Mouse (Mus musculus) hindbrain, embryonic 11.5 days (tissue): ENCODE results near the gene Mturn. TPM values are rescaled to one million over a fixed set of nuclear protein-coding genes. Genes with fewer than 3 reads are reported as not detected.

Experiments used
- ATAC-seq: fragments of 200-750 bp; cut with Nextera tagmentation; 2 replicates; pipeline ENCODE4 v1.8.0; 2017; ENCODE audit warnings: mild to moderate bottlenecking, moderate TSS enrichment, moderate library complexity; ENCODE audit not compliant: low FRiP score
- DNase-seq: peaks from one replicate; pipeline ENCODE4 v3.0.0-alpha.2; 2015; ENCODE audit warnings: low spot score
- H3K27ac ChIP-seq: fragments of 300-500 bp; sonication (generic); 2 replicates; pipeline ENCODE4 v1.5.1; 2014; ENCODE audit warnings: mild to moderate bottlenecking, low read depth, low read length
- H3K27me3 ChIP-seq: fragments of 300-500 bp; sonication (generic); 2 replicates; pipeline ENCODE4 v1.6.1; 2014; ENCODE audit warnings: mild to moderate bottlenecking, low read length, moderate library complexity, mixed read lengths; ENCODE audit not compliant: control insufficient read depth, insufficient read depth
- H3K36me3 ChIP-seq: fragments of 300-500 bp; sonication (generic); 2 replicates; pipeline ENCODE4 v1.6.1; 2014; ENCODE audit warnings: mild to moderate bottlenecking, low read length, moderate library complexity, mixed read lengths; ENCODE audit not compliant: control insufficient read depth, insufficient read depth
- H3K4me1 ChIP-seq: fragments of 300-500 bp; sonication (generic); replicated peaks from 2 replicates; pipeline ENCODE4 v1.6.1; 2014; ENCODE audit warnings: low read length, mixed read lengths; ENCODE audit not compliant: control insufficient read depth, insufficient read depth
- H3K4me2 ChIP-seq: fragments of 300-500 bp; sonication (generic); replicated peaks from 2 replicates; pipeline ENCODE4 v1.6.1; 2014; ENCODE audit warnings: mild to moderate bottlenecking, low read depth, low read length
- H3K4me3 ChIP-seq: fragments of 300-500 bp; sonication (generic); 2 replicates; pipeline ENCODE4 v1.5.1; 2014; ENCODE audit warnings: low read depth, low read length
- H3K9ac ChIP-seq: fragments of 300-500 bp; sonication (generic); 2 replicates; pipeline ENCODE4 v1.6.1; 2014; ENCODE audit warnings: low read depth, low read length
- H3K9me3 ChIP-seq: fragments of 300-500 bp; sonication (generic); 2 replicates; pipeline ENCODE4 v1.6.1; 2016; ENCODE audit warnings: low read length; ENCODE audit not compliant: control insufficient read depth
- WGBS: fragments of 180-500 bp; shearing (Covaris S2); extraction: QIAGEN DNeasy Blood & Tissue Kit; methylation state at CpG from one replicate; pipeline ENCODE4 v1.1.7; 2014; 5-methylcytosine and 5-hydroxymethylcytosine counted together
- polyA plus RNA-seq: library from polyadenylated mRNA; unstranded; fragments of >200 nt; fragmentation: Nextera tagmentation; extraction: Ambion mirVana; gene quantifications from 2 replicates; pipeline ENCODE4 v1.2.1, GENCODE M21; 2014

Mturn gene
- polyA plus RNA-seq, 1 experiment from 2014 or later: 32.4 TPM

GRCm38 (mm10) chr6:54681746-54682428 is 463 bp downstream of the Mturn start:
- peak overlapping the region; percentile 62; the same call in 1 of the 2 replicates for H3K27ac ChIP-seq
- peak overlapping the region; percentile 90 for H3K4me3 ChIP-seq
- no peaks in the 10 kb centered on the region for H3K4me1 ChIP-seq
- H3K9ac ChIP-seq: peak overlapping the region; percentile 76
- H3K9me3 ChIP-seq: no peaks in the 10 kb centered on the region
- peaks cover 2% of the 10 kb centered on the region; the same call in 1 of the 2 replicates for H3K27me3 ChIP-seq
- H3K4me2 ChIP-seq: peak overlapping the region; percentile 91
- ATAC-seq (peak; percentile 85), DNase-seq (peak; percentile 70)
- H3K36me3 ChIP-seq: no peaks in the 10 kb centered on the region
- WGBS: under 1% methylated on average over 61 of the region's 61 CpGs

GRCm38 (mm10) chr6:54684085-54684484 is 2.7 kb downstream of the Mturn start:
- no peak overlapping the region for H3K4me2 ChIP-seq
- H3K27ac ChIP-seq: no peak overlapping the region
- H3K9ac ChIP-seq: no peak overlapping the region
- WGBS: 81% methylated on average over 4 of the region's 4 CpGs
- ATAC-seq (no peak), DNase-seq (no peak)
- no peaks in the 10 kb centered on the region for H3K36me3 ChIP-seq
- no peaks in the 10 kb centered on the region for H3K9me3 ChIP-seq
- no peak overlapping the region for H3K4me3 ChIP-seq
- H3K27me3 ChIP-seq: peaks cover 2% of the 10 kb centered on the region; the same call in 1 of the 2 replicates
- no peaks in the 10 kb centered on the region for H3K4me1 ChIP-seq

- H3K27ac ChIP-seq: no peak overlapping the region
- 90% methylated on average over 5 of the region's 5 CpGs for WGBS
Measured at GRCm38 (mm10) chr6:54685103-54685502, 3.7 kb downstream of the Mturn start.

GRCm38 (mm10) chr6:54685716-54686395 is 4.4 kb downstream of the Mturn start:
- no peak for DNase-seq
- Histone ChIP-seq H3K4me2 (no peak overlapping the region), H3K4me1 (no peaks in the 10 kb centered on the region), H3K9me3 (no peaks in the 10 kb centered on the region), H3K36me3 (no peaks in the 10 kb centered on the region), H3K4me3 (no peak overlapping the region), H3K9ac (no peak overlapping the region), H3K27me3 (peaks cover 2% of the 10 kb centered on the region; the same call in 1 of the 2 replicates), H3K27ac (no peak overlapping the region)
- 80% methylated on average over 14 of the region's 14 CpGs for WGBS
- ATAC-seq: no peak

More at GRCm38 (mm10) chr6:54685103-54685502, 3.7 kb downstream of the Mturn start:
- Histone ChIP-seq H3K4me1 (no peaks in the 10 kb centered on the region), H3K4me2 (no peak overlapping the region), H3K9ac (no peak overlapping the region), H3K9me3 (no peaks in the 10 kb centered on the region), H3K36me3 (no peaks in the 10 kb centered on the region), H3K27me3 (peaks cover 2% of the 10 kb centered on the region; the same call in 1 of the 2 replicates), H3K4me3 (no peak overlapping the region)
- ATAC-seq (no peak), DNase-seq (no peak)

- WGBS: 89% methylated on average over 21 of the region's 21 CpGs
- H3K4me3 ChIP-seq: no peak overlapping the region
- no peaks in the 10 kb centered on the region for H3K4me1 ChIP-seq
- H3K36me3 ChIP-seq: no peaks in the 10 kb centered on the region
- DNase-seq: no peak
- ATAC-seq: no peak
- peaks cover 2% of the 10 kb centered on the region; the same call in 1 of the 2 replicates for H3K27me3 ChIP-seq
- no peak overlapping the region for H3K4me2 ChIP-seq
- no peak overlapping the region for H3K9ac ChIP-seq
- H3K27ac ChIP-seq: no peak overlapping the region
- no peaks in the 10 kb centered on the region for H3K9me3 ChIP-seq
Measured at GRCm38 (mm10) chr6:54686946-54687737, 5.7 kb downstream of the Mturn start.

- H3K36me3 ChIP-seq: no peaks in the 10 kb centered on the region
- no peaks in the 10 kb centered on the region for H3K27me3 ChIP-seq
- no peak overlapping the region for H3K9ac ChIP-seq
- no peak overlapping the region for H3K4me2 ChIP-seq
- no peaks in the 10 kb centered on the region for H3K4me1 ChIP-seq
- no peak overlapping the region for H3K4me3 ChIP-seq
- ATAC-seq: no peak
- 82% methylated on average over 18 of the region's 18 CpGs for WGBS
- no peak for DNase-seq
- H3K27ac ChIP-seq: no peak overlapping the region
- no peaks in the 10 kb centered on the region for H3K9me3 ChIP-seq
Measured at GRCm38 (mm10) chr6:54688467-54689323, 7.3 kb downstream of the Mturn start.

GRCm38 (mm10) chr6:54689686-54690085 is 8.3 kb downstream of the Mturn start:
- no peak overlapping the region for H3K4me2 ChIP-seq
- H3K9ac ChIP-seq: no peak overlapping the region
- H3K36me3 ChIP-seq: no peaks in the 10 kb centered on the region
- no peaks in the 10 kb centered on the region for H3K27me3 ChIP-seq
- no peak overlapping the region for H3K27ac ChIP-seq
- 88% methylated on average over 7 of the region's 7 CpGs for WGBS
- no peak overlapping the region for H3K4me3 ChIP-seq
- DNase-seq (no peak), ATAC-seq (no peak)
- no peaks in the 10 kb centered on the region for H3K4me1 ChIP-seq
- no peaks in the 10 kb centered on the region for H3K9me3 ChIP-seq

GRCm38 (mm10) chr6:54690838-54691237 is 9.4 kb downstream of the Mturn start:
- WGBS: 82% methylated on average over 13 of the region's 13 CpGs
- DNase-seq (no peak), ATAC-seq (no peak)
- Histone ChIP-seq H3K4me1 (no peaks in the 10 kb centered on the region), H3K9ac (no peak overlapping the region), H3K9me3 (no peaks in the 10 kb centered on the region), H3K27me3 (no peaks in the 10 kb centered on the region), H3K4me3 (no peak overlapping the region), H3K4me2 (no peak overlapping the region), H3K27ac (no peak overlapping the region), H3K36me3 (no peaks in the 10 kb centered on the region)
